Mouse (Mus musculus) midbrain, embryonic 12.5 days (tissue): ENCODE results near the gene Lrrk2. TPM values are rescaled to one million over a fixed set of nuclear protein-coding genes. Genes with fewer than 3 reads are reported as not detected.

Experiments
- ATAC-seq: fragments of 200-750 bp; cut with Nextera tagmentation; 2 replicates; pipeline ENCODE4 v1.8.0; 2017; ENCODE audit warnings: low read depth, moderate TSS enrichment, moderate library complexity; ENCODE audit not compliant: low FRiP score
- H3K27ac ChIP-seq: fragments of 300-500 bp; sonication (generic); replicated peaks from 2 replicates; pipeline ENCODE4 v1.5.1; 2016; ENCODE audit warnings: mild to moderate bottlenecking
- H3K27me3 ChIP-seq: fragments of 300-500 bp; sonication (generic); 2 replicates; pipeline ENCODE4 v1.6.1; 2016; ENCODE audit warnings: mild to moderate bottlenecking
- H3K36me3 ChIP-seq: fragments of 300-500 bp; sonication (generic); 2 replicates; pipeline ENCODE4 v1.6.1; 2016
- H3K4me1 ChIP-seq: fragments of 300-500 bp; sonication (generic); 2 replicates; pipeline ENCODE4 v1.6.1; 2016
- H3K4me2 ChIP-seq: fragments of 300-500 bp; sonication (generic); replicated peaks from 2 replicates; pipeline ENCODE4 v1.6.1; 2016; ENCODE audit warnings: mild to moderate bottlenecking, moderate library complexity
- H3K4me3 ChIP-seq: fragments of 300-500 bp; sonication (generic); 2 replicates; pipeline ENCODE4 v1.5.1; 2016; ENCODE audit warnings: mild to moderate bottlenecking
- H3K9ac ChIP-seq: fragments of 300-500 bp; sonication (generic); replicated peaks from 2 replicates; pipeline ENCODE4 v1.6.1; 2016; ENCODE audit warnings: mild to moderate bottlenecking, moderate library complexity
- H3K9me3 ChIP-seq: fragments of 300-500 bp; sonication (generic); 2 replicates; pipeline ENCODE4 v1.6.1; 2016; ENCODE audit warnings: mild to moderate bottlenecking
- WGBS: fragments of 180-500 bp; shearing (Covaris S2); methylation state at CpG from one replicate; pipeline ENCODE4 v1.1.7; 2016; 5-methylcytosine and 5-hydroxymethylcytosine counted together
- polyA plus RNA-seq: library from polyadenylated mRNA; unstranded; fragments of >200 nt; fragmentation: Nextera tagmentation; extraction: Ambion mirVana; gene quantifications from 2 replicates; pipeline ENCODE4 v1.2.1, GENCODE M21; 2016

Gene Lrrk2
- polyA plus RNA-seq, 1 experiment from 2014 or later: 4.0 TPM

- H3K9me3 ChIP-seq: no peaks in the 10 kb centered on the region
- H3K4me3 ChIP-seq: no peak overlapping the region
- no peak overlapping the region for H3K4me2 ChIP-seq
- H3K9ac ChIP-seq: no peak overlapping the region
- no peak overlapping the region for H3K27ac ChIP-seq
- 89% methylated on average over 6 of the region's 6 CpGs for WGBS
- no peaks in the 10 kb centered on the region for H3K36me3 ChIP-seq
- no peaks in the 10 kb centered on the region for H3K27me3 ChIP-seq
- H3K4me1 ChIP-seq: no peaks in the 10 kb centered on the region
- ATAC-seq: no peak
Observed at GRCm38 (mm10) chr15:91658227-91658626, 14.7 kb upstream of the Lrrk2 start.

DNA sequence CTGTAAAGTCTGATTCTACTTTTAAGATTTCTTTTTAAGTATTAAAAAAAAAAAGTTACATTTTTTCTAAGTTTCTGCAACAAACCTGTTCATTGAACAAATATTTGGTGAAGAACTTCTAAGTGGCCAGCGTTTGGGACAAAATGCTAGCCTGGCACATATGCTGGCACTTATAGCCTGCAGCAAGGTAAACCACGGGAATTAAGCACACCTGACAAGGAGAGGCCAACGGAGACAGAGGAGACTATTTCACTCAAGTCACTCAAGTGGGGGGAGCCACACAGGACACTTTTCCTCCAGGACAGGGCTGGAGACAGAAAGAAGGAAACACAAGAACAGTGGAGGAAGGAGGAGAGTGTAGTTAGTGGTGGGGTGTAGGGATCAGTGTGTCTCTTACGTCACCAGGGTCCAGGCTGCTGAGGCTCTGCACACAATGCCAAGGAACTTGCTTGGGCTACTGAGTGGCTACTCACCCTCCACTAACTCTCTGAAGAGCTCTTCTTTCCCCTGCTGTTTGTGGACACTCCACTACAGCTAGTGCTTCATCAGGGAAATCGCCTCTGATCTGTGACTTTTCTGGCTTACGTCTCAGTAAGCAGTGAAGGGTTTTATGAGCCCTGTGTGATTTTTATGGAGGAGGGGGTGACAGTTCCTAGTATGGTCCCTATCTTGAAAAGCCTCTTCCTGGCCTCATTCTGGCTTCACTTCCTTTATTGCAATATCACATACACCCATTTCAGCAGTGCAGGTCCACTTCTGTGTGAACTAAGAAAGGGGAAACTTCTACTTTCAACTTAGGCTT lies 12.5 kb upstream of the Lrrk2 start:
- 89% methylated on average over 6 of the region's 6 CpGs for WGBS
- no peak overlapping the region for H3K9ac ChIP-seq
- no peak overlapping the region for H3K4me3 ChIP-seq
- 0 out of 2 replicates have a peak, but pooled peaks cover 3% of the 10 kb centered on the region for H3K4me1 ChIP-seq
- no peak for ATAC-seq
- H3K27ac ChIP-seq: no peak overlapping the region
- H3K4me2 ChIP-seq: no peak overlapping the region
- H3K27me3 ChIP-seq: no peaks in the 10 kb centered on the region
- H3K36me3 ChIP-seq: no peaks in the 10 kb centered on the region
- H3K9me3 ChIP-seq: no peaks in the 10 kb centered on the region

GRCm38 (mm10) chr15:91661079-91661369 lies 12.0 kb upstream of the Lrrk2 start:
- no peak overlapping the region for H3K27ac ChIP-seq
- no peaks in the 10 kb centered on the region for H3K36me3 ChIP-seq
- H3K4me3 ChIP-seq: no peak overlapping the region
- no peak overlapping the region for H3K9ac ChIP-seq
- WGBS: 92% methylated on average over 6 of the region's 6 CpGs
- 0 out of 2 replicates have a peak, but pooled peaks cover 3% of the 10 kb centered on the region for H3K4me1 ChIP-seq
- no peaks in the 10 kb centered on the region for H3K9me3 ChIP-seq
- no peak for ATAC-seq
- no peaks in the 10 kb centered on the region for H3K27me3 ChIP-seq
- no peak overlapping the region for H3K4me2 ChIP-seq

DNA sequence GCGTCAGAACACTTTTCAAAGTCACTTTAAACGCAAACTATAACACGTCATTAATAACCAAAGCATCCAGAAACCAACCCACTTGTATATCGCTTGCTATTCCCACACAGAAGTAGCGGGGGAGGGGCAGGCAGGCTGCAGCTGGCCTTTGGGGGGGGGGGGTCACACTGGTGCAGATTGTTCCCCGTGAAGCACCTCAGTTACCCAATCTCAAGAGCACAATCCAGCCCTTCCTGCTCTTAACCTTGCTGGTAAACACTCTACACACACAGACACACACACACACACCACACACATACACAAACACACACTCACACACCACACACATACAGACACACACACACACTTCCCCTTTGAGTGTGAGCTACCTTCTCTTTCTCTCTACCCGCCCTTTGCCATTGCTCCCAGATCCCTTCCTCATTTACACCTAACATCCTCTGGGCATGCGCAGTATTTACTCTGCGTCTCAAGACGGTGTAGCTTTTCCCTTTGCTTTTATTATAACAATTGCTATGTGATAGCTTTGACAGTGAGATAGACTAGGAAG lies 8.3 kb upstream of the Lrrk2 start:
- H3K9ac ChIP-seq: no peak overlapping the region
- no peaks in the 10 kb centered on the region for H3K9me3 ChIP-seq
- H3K4me3 ChIP-seq: no peak overlapping the region
- H3K4me1 ChIP-seq: 0 out of 2 replicates have a peak, but pooled peaks cover 3% of the 10 kb centered on the region
- no peak overlapping the region for H3K27ac ChIP-seq
- no peaks in the 10 kb centered on the region for H3K36me3 ChIP-seq
- H3K4me2 ChIP-seq: no peak overlapping the region
- WGBS: 82% methylated on average over 10 of the region's 10 CpGs
- no peak for ATAC-seq
- H3K27me3 ChIP-seq: no peaks in the 10 kb centered on the region

DNA sequence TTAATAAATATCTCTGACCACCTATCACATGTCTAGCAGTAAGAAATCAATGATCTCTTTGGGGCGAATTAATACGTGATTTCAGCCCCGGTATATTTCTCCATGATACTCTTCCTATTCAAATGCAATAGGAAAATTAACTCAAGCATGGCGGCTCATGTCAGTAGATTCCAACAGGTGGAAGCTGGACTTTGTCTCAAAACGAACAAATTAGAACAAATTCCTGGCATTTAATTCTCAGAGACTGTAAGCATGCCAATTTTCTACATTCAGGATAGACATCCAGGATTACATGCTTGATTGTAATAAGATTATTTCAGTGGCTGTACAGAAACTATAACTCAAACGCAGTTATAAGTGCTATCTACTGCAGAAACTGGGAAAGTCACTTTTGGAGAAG lies 7.4 kb upstream of the Lrrk2 start:
- no peak for ATAC-seq

GRCm38 (mm10) chr15:91671216-91671615 lies 1.8 kb upstream of the Lrrk2 start:
- H3K27me3 ChIP-seq: no peaks in the 10 kb centered on the region
- WGBS: 90% methylated on average over 2 of the region's 2 CpGs

More for the DNA sequence above, 7.4 kb upstream of the Lrrk2 start:
- 87% methylated on average over 6 of the region's 6 CpGs for WGBS
- H3K27me3 ChIP-seq: no peaks in the 10 kb centered on the region
- no peak overlapping the region for H3K9ac ChIP-seq
- H3K27ac ChIP-seq: no peak overlapping the region
- H3K9me3 ChIP-seq: no peaks in the 10 kb centered on the region
- H3K4me1 ChIP-seq: 0 out of 2 replicates have a peak, but pooled peaks cover 3% of the 10 kb centered on the region
- H3K4me3 ChIP-seq: no peak overlapping the region
- no peak overlapping the region for H3K4me2 ChIP-seq
- no peaks in the 10 kb centered on the region for H3K36me3 ChIP-seq

DNA sequence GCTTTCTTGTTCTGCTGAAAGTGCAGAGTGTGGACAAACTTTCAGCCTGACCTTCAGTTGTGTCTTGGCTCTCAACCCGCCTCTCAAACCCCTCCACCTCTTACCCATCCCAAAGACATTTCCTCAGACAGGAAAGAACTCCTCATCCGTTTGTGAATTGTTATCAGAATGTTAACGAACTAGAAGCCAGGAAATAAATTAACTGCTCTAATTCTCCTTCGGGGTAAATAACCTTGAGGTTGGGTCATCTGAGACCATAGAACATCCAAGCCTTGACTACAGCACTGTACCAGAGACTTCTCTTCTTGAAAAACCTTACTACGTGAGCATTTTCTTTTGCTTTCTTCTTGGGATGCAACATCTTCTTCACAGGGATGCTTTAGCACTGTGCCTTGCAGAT lies 988 bp upstream of the Lrrk2 start:
- 80% methylated on average over 5 of the region's 5 CpGs for WGBS
- Histone ChIP-seq H3K27ac (no peak overlapping the region), H3K27me3 (no peaks in the 10 kb centered on the region), H3K36me3 (no peaks in the 10 kb centered on the region), H3K4me3 (no peak overlapping the region), H3K4me1 (0 out of 2 replicates have a peak, but pooled peaks cover 10% of the 10 kb centered on the region), H3K9ac (no peak overlapping the region; the same call in 1 of the 2 replicates), H3K4me2 (no peak overlapping the region), H3K9me3 (no peaks in the 10 kb centered on the region)
- ATAC-seq: no peak

More at GRCm38 (mm10) chr15:91671216-91671615, 1.8 kb upstream of the Lrrk2 start:
- Histone ChIP-seq H3K4me2 (no peak overlapping the region), H3K36me3 (no peaks in the 10 kb centered on the region), H3K9me3 (no peaks in the 10 kb centered on the region), H3K27ac (no peak overlapping the region), H3K4me3 (no peak overlapping the region), H3K9ac (no peak overlapping the region), H3K4me1 (0 out of 2 replicates have a peak, but pooled peaks cover 10% of the 10 kb centered on the region)
- ATAC-seq: no peak

- Histone ChIP-seq H3K36me3 (no peaks in the 10 kb centered on the region), H3K4me3 (peak overlapping the region; percentile 50), H3K9me3 (no peaks in the 10 kb centered on the region), H3K27ac (no peak overlapping the region), H3K4me2 (peak overlapping the region; percentile 74), H3K27me3 (no peaks in the 10 kb centered on the region), H3K9ac (peak overlapping the region; percentile 54), H3K4me1 (0 out of 2 replicates have a peak, but pooled peaks cover 10% of the 10 kb centered on the region)
- peak; percentile 20; the same call in 1 of the 2 replicates for ATAC-seq
- WGBS: 42% methylated on average over 5 of the region's 5 CpGs
Observed at GRCm38 (mm10) chr15:91673569-91673905, 562 bp downstream of the Lrrk2 start.

- Histone ChIP-seq H3K36me3 (no peaks in the 10 kb centered on the region), H3K4me3 (no peak overlapping the region), H3K4me1 (no peaks in the 10 kb centered on the region), H3K4me2 (no peak overlapping the region), H3K27ac (no peak overlapping the region), H3K9me3 (no peaks in the 10 kb centered on the region), H3K9ac (no peak overlapping the region), H3K27me3 (no peaks in the 10 kb centered on the region)
- WGBS: 84% methylated on average over 2 of the region's 2 CpGs
- ATAC-seq: no peak
Observed at GRCm38 (mm10) chr15:91680116-91680515, 7.1 kb downstream of the Lrrk2 start.

DNA sequence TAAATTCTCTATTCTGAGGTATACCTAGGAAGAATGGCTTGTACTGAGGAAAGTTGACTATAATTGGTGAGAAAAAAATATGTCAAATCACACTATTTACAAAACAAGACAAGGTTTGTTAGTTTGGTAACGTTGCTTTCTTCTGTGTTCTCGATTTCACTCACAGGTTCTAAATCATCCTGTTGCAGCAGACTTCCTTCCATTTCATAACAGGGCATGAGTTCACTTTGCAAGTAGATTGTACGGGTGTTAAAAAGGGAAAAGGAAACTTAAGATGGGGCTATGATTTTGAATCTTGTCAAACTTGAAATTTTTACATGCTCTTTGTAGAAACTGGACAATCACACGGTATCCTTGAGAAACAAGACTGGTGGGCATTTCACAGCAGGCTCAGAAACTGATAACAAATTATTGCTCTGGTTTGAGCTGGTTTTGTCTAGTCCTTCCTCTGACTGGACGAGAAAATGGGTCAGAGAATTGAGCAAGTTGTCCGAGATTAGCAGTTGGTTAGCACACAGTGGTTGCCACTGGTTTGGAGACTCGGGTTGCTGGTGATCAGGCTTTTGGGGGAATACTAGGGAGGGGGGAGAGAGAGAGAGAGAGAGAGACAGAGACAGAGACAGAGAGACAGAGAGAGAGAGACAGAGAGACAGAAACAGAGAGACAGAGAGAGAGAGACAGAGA lies 13.0 kb downstream of the Lrrk2 start:
- no peak overlapping the region for H3K4me2 ChIP-seq
- no peaks in the 10 kb centered on the region for H3K4me1 ChIP-seq
- no peaks in the 10 kb centered on the region for H3K27me3 ChIP-seq
- H3K27ac ChIP-seq: no peak overlapping the region
- H3K4me3 ChIP-seq: no peak overlapping the region
- H3K9ac ChIP-seq: no peak overlapping the region
- no peaks in the 10 kb centered on the region for H3K9me3 ChIP-seq
- whole genome bisulfite sequencing: 87% methylated on average over 7 of the region's 7 CpGs
- no peaks in the 10 kb centered on the region for H3K36me3 ChIP-seq
- no peak for ATAC-seq

DNA sequence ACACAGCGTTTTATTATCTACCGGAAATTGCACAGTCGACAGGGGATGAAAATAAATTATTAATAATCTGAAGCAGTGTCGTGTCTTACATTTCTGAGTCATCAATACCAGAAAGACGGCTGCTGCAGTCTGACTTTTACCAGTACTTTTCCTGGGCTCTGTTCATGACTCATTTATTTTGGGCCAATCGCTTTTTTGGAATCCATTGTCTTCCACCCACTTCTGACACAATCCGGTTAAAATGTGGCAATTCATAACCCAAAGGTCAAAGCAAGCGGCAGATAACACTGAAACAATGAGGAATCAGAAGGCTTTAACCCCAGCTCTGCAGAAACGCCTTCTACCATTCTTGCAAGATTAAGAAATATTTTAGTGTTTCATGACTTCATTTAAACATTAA lies 17.7 kb downstream of the Lrrk2 start:
- no peaks in the 10 kb centered on the region for H3K9me3 ChIP-seq
- no peak overlapping the region for H3K27ac ChIP-seq
- H3K4me2 ChIP-seq: no peak overlapping the region
- H3K4me1 ChIP-seq: no peaks in the 10 kb centered on the region
- no peaks in the 10 kb centered on the region for H3K36me3 ChIP-seq
- 91% methylated on average over 9 of the region's 9 CpGs for WGBS
- no peaks in the 10 kb centered on the region for H3K27me3 ChIP-seq
- no peak for ATAC-seq
- H3K9ac ChIP-seq: no peak overlapping the region
- H3K4me3 ChIP-seq: no peak overlapping the region

DNA sequence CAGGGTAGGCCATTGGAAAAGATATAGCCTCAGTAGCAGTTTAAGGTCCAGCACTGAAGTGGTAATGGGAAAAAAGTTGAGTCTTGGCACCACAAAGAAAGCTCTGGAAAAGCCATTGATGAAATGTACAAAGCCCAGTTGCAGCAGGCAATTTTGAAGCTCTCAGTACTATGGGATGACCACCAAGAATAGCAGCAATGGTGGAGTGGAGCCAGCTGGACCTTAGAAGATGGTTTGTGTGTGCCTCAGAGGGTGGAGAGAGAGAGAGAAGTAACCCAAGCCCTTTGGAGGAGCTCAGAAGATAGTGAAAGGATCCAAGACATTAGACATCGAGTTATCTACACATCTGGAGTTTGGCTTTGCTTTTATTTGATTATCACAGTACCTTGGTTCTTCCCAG lies 20.1 kb downstream of the Lrrk2 start:
- no peaks in the 10 kb centered on the region for H3K27me3 ChIP-seq
- H3K4me3 ChIP-seq: no peak overlapping the region
- no peaks in the 10 kb centered on the region for H3K36me3 ChIP-seq
- H3K4me1 ChIP-seq: no peaks in the 10 kb centered on the region
- 85% methylated on average over 1 of the region's 1 CpGs for WGBS
- no peaks in the 10 kb centered on the region for H3K9me3 ChIP-seq
- no peak overlapping the region for H3K4me2 ChIP-seq
- no peak overlapping the region for H3K9ac ChIP-seq
- no peak for ATAC-seq
- H3K27ac ChIP-seq: no peak overlapping the region
